Mouse (Mus musculus): Measurements from ENCODE around the gene Sept8.

Gene Sept8

GRCm38 (mm10) chr11:53495417-53495816 lies 23.6 kb upstream of the Sept8 start:
- DNase-seq (ENCODE audit: low spot score in 2 of 2) = no peak

- no peak for DNase-seq (ENCODE audit: low spot score in 2 of 2)
Observed at GRCm38 (mm10) chr11:53496946-53497345, 22.1 kb upstream of the Sept8 start.

- peak; percentile 39 to 65 for DNase-seq (ENCODE audit: low spot score in 2 of 2)
Observed at GRCm38 (mm10) chr11:53500569-53500968, 18.5 kb upstream of the Sept8 start.

- DNase-seq (ENCODE audit: low spot score in 2 of 2) = no peak
Observed at GRCm38 (mm10) chr11:53502039-53502765, 16.9 kb upstream of the Sept8 start.

- DNase-seq (ENCODE audit: low spot score in 2 of 2) = no peak
Observed at GRCm38 (mm10) chr11:53503738-53504137, 15.3 kb upstream of the Sept8 start.

- no peak for DNase-seq (ENCODE audit: low spot score in 2 of 2)
Observed at GRCm38 (mm10) chr11:53504376-53504775, 14.7 kb upstream of the Sept8 start.

GRCm38 (mm10) chr11:53505026-53505663 lies 13.9 kb upstream of the Sept8 start:
- no peak for DNase-seq (ENCODE audit: low spot score in 2 of 2)

GRCm38 (mm10) chr11:53507098-53507805 lies 11.8 kb upstream of the Sept8 start:
- no peak for DNase-seq (ENCODE audit: low spot score in 2 of 2)

GRCm38 (mm10) chr11:53508152-53508551 lies 10.9 kb upstream of the Sept8 start:
- no peak for DNase-seq (ENCODE audit: low spot score in 2 of 2)

GRCm38 (mm10) chr11:53508591-53508990 lies 10.5 kb upstream of the Sept8 start:
- DNase-seq (ENCODE audit: low spot score in 2 of 2) = no peak

- DNase-seq (ENCODE audit: low spot score in 2 of 2) = no peak
Observed at GRCm38 (mm10) chr11:53510351-53510750, 8.7 kb upstream of the Sept8 start.

- DNase-seq (ENCODE audit: low spot score in 2 of 2) = no peak
Observed at GRCm38 (mm10) chr11:53516775-53517627, 2.1 kb upstream of the Sept8 start.

- DNase-seq (ENCODE audit: low spot score in 2 of 2) = no peak
Observed at GRCm38 (mm10) chr11:53518759-53519158, 298 bp upstream of the Sept8 start.

GRCm38 (mm10) chr11:53520122-53520978 lies 1.3 kb downstream of the Sept8 start:
- DNase-seq (ENCODE audit: low spot score in 2 of 2) = peak; percentile 53 to 56

- peak in 1 of 2 experiments; percentile 22 for DNase-seq (ENCODE audit: low spot score in 2 of 2)
Observed at GRCm38 (mm10) chr11:53521120-53521820, 2.2 kb downstream of the Sept8 start.

- peak in 1 of 2 experiments; percentile 47 for DNase-seq (ENCODE audit: low spot score in 2 of 2)
Observed at GRCm38 (mm10) chr11:53521821-53522131, 2.7 kb downstream of the Sept8 start.

- DNase-seq (ENCODE audit: low spot score in 2 of 2) = no peak
Observed at GRCm38 (mm10) chr11:53522362-53522761, 3.3 kb downstream of the Sept8 start.

GRCm38 (mm10) chr11:53522930-53523329 lies 3.9 kb downstream of the Sept8 start:
- DNase-seq (ENCODE audit: low spot score in 2 of 2) = no peak

- DNase-seq (ENCODE audit: low spot score in 2 of 2) = no peak
Observed at GRCm38 (mm10) chr11:53523545-53524405, 4.7 kb downstream of the Sept8 start.
